Mouse (Mus musculus) intestine, embryonic 14.5 days (tissue): ENCODE data around the gene Pycr2. TPM values are rescaled to one million over a fixed set of nuclear protein-coding genes. Genes with fewer than 3 reads are reported as not detected.
A peak's percentile ranks its signal among the peaks of the same experiment; 100 is the strongest.
"Not testable (repeated sequence)": the region's sequence is repeated elsewhere in the genome, so short reads cannot be mapped to it uniquely, and the experiment has no call there.

Experiments used
- ATAC-seq: fragments of 200-750 bp; cut with Nextera tagmentation; replicated peaks from 2 replicates; pipeline ENCODE4 v1.8.0; 2017; ENCODE audit warnings: low read depth, moderate number of reproducible peaks, moderate TSS enrichment, moderate library complexity; ENCODE audit not compliant: low FRiP score, low TSS enrichment
- DNase-seq: peaks from one replicate; pipeline ENCODE4 v3.0.0-alpha.2; 2018; ENCODE audit warnings: low spot score
- H3K27ac ChIP-seq: fragments of 300-500 bp; sonication (generic); 2 replicates; pipeline ENCODE4 v1.5.1; 2014; ENCODE audit warnings: low read depth, mild to moderate bottlenecking, control low read depth
- H3K27me3 ChIP-seq: fragments of 300-500 bp; sonication (generic); replicated peaks from 2 replicates; pipeline ENCODE4 v1.6.1; 2014; ENCODE audit warnings: low read length, control low read depth; ENCODE audit not compliant: control insufficient read depth, insufficient read depth
- H3K36me3 ChIP-seq: fragments of 300-500 bp; sonication (generic); 2 replicates; pipeline ENCODE4 v1.6.1; 2014; ENCODE audit warnings: low read length, control low read depth; ENCODE audit not compliant: control insufficient read depth, insufficient read depth
- H3K4me1 ChIP-seq: fragments of 300-500 bp; sonication (generic); replicated peaks from 2 replicates; pipeline ENCODE4 v1.6.1; 2014; ENCODE audit warnings: low read length, control low read depth, mixed read lengths; ENCODE audit not compliant: control insufficient read depth, insufficient read depth
- H3K4me2 ChIP-seq: fragments of 300-500 bp; sonication (generic); 2 replicates; pipeline ENCODE4 v1.6.1; 2014; ENCODE audit warnings: low read length
- H3K4me3 ChIP-seq: fragments of 300-500 bp; sonication (generic); 2 replicates; pipeline ENCODE4 v1.5.1; 2014; ENCODE audit warnings: low read depth, low read length, control low read depth, mixed read lengths
- H3K9ac ChIP-seq: fragments of 300-500 bp; sonication (generic); 2 replicates; pipeline ENCODE4 v1.6.1; 2014; ENCODE audit warnings: mild to moderate bottlenecking, low read length
- H3K9me3 ChIP-seq: fragments of 300-500 bp; sonication (generic); 2 replicates; pipeline ENCODE4 v1.6.1; 2016; ENCODE audit warnings: low read length, control low read depth; ENCODE audit not compliant: control insufficient read depth
- WGBS: fragments of 180-500 bp; shearing (Covaris S2); extraction: QIAGEN DNeasy Blood & Tissue Kit; methylation state at CpG from one replicate; pipeline ENCODE4 v1.1.7; 2014; 5-methylcytosine and 5-hydroxymethylcytosine counted together
- polyA plus RNA-seq: library from polyadenylated mRNA; unstranded; fragments of >200 nt; fragmentation: Nextera tagmentation; extraction: Ambion mirVana; gene quantifications from 2 replicates; pipeline ENCODE4 v1.2.1, GENCODE M21; 2014

The Pycr2 gene
- polyA plus RNA-seq, 1 experiment from 2014 or later: 86.5 TPM

- not testable (repeated sequence) for H3K36me3 ChIP-seq, H3K9ac ChIP-seq, DNase-seq, H3K27ac ChIP-seq, H3K4me1 ChIP-seq, H3K9me3 ChIP-seq
- H3K4me3 ChIP-seq: peak overlapping the region; percentile 20; the same call in 1 of the 2 replicates
- 6% methylated on average over 45 of the region's 51 CpGs for WGBS
- peak overlapping the region; percentile 37 for H3K4me2 ChIP-seq
- ATAC-seq: peak; percentile 43; the same call in 1 of the 2 replicates
- H3K27me3 ChIP-seq: peaks cover 28% of the 10 kb centered on the region
These were observed 9.8 kb upstream of the Pycr2 start for GRCm38 (mm10) chr1:180894088-180894987.

DNA sequence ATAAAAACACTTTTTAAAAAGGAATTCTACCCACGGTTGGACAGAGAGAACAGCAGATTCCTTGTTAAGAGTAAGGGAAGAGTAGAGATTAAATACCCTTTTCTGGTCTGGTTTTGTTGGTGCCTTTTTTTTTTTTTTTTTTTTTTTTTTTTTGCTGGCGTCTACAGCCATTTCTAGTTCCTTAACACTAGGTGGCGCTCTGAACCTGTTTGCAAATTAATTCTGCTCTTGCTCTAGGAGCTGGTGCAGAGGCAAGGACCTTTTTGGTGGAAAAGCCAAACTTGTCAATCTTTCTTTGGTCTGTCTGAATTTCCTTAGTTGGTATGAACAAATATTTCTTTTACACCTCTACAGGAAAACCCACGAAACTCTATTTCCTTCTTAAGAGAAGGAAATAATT lies 3.0 kb upstream of the Pycr2 start:
- H3K4me1 ChIP-seq: peaks cover 14% of the 10 kb centered on the region
- no peak overlapping the region for H3K27ac ChIP-seq
- no peak overlapping the region for H3K4me2 ChIP-seq
- no peak for DNase-seq
- no peak for ATAC-seq
- H3K9ac ChIP-seq: no peak overlapping the region
- WGBS: 2% methylated on average over 4 of the region's 4 CpGs
- H3K4me3 ChIP-seq: no peak overlapping the region
- no peaks in the 10 kb centered on the region for H3K9me3 ChIP-seq
- no peaks in the 10 kb centered on the region for H3K27me3 ChIP-seq
- peaks cover 5% of the 10 kb centered on the region for H3K36me3 ChIP-seq

DNA sequence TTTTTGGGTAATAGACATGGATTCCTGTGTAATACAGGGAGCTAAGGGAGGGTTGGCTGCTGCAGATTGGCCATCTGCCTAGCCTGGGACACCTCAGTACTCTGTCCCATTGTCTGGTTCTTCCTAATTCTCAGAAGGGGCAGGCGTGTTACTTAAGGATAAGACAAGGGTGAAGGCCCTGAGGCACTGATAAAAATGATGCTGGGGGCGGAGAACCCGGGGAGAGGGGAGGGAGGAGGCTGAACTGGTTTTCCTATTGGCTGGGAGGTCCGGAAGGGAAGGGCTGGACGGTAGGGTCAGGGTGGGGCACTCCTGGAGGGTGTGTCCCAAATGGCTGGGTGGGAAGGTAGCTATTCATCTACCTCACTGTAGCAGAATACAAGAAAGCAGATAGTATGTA lies 1.2 kb upstream of the Pycr2 start:
- no peak for DNase-seq
- Histone ChIP-seq H3K36me3 (peaks cover 23% of the 10 kb centered on the region), H3K4me1 (peaks cover 14% of the 10 kb centered on the region), H3K9ac (no peak overlapping the region), H3K9me3 (no peaks in the 10 kb centered on the region), H3K27me3 (no peaks in the 10 kb centered on the region), H3K27ac (no peak overlapping the region), H3K4me2 (no peak overlapping the region), H3K4me3 (no peak overlapping the region)
- ATAC-seq: no peak
- WGBS: 37% methylated on average over 5 of the region's 5 CpGs

GRCm38 (mm10) chr1:180903666-180904038 lies 441 bp upstream of the Pycr2 start:
- DNase-seq (no peak), ATAC-seq (peak; percentile 17; the same call in 1 of the 2 replicates)
- Histone ChIP-seq H3K36me3 (peaks cover 28% of the 10 kb centered on the region), H3K9ac (peak overlapping the region; percentile 82), H3K4me2 (peak overlapping the region; percentile 64), H3K4me3 (peak overlapping the region; percentile 85), H3K27me3 (no peaks in the 10 kb centered on the region), H3K4me1 (peaks cover 14% of the 10 kb centered on the region), H3K27ac (peak overlapping the region; percentile 85), H3K9me3 (no peaks in the 10 kb centered on the region)
- 25% methylated on average over 10 of the region's 10 CpGs for WGBS

- ATAC-seq (no peak), DNase-seq (no peak)
- H3K4me2 ChIP-seq: peak overlapping the region; percentile 64
- 2% methylated on average over 5 of the region's 5 CpGs for WGBS
- peak overlapping the region; percentile 85; the same call in 1 of the 2 replicates for H3K27ac ChIP-seq
- H3K9me3 ChIP-seq: no peaks in the 10 kb centered on the region
- peak overlapping the region; percentile 85 for H3K4me3 ChIP-seq
- peaks cover 28% of the 10 kb centered on the region for H3K36me3 ChIP-seq
- peaks cover 14% of the 10 kb centered on the region for H3K4me1 ChIP-seq
- peak overlapping the region; percentile 82 for H3K9ac ChIP-seq
- H3K27me3 ChIP-seq: no peaks in the 10 kb centered on the region
These were observed 655 bp downstream of the Pycr2 start for GRCm38 (mm10) chr1:180904815-180905080.

- Histone ChIP-seq H3K9ac (peak overlapping the region; percentile 82; the same call in 1 of the 2 replicates), H3K36me3 (peaks cover 28% of the 10 kb centered on the region), H3K4me1 (peaks cover 14% of the 10 kb centered on the region), H3K9me3 (no peaks in the 10 kb centered on the region), H3K4me3 (peak overlapping the region; percentile 85), H3K4me2 (peak overlapping the region; percentile 64), H3K27me3 (no peaks in the 10 kb centered on the region), H3K27ac (no peak overlapping the region)
- DNase-seq (no peak), ATAC-seq (no peak)
- 69% methylated on average over 6 of the region's 6 CpGs for WGBS
These were observed 1.2 kb downstream of the Pycr2 start for GRCm38 (mm10) chr1:180905307-180905706.

DNA sequence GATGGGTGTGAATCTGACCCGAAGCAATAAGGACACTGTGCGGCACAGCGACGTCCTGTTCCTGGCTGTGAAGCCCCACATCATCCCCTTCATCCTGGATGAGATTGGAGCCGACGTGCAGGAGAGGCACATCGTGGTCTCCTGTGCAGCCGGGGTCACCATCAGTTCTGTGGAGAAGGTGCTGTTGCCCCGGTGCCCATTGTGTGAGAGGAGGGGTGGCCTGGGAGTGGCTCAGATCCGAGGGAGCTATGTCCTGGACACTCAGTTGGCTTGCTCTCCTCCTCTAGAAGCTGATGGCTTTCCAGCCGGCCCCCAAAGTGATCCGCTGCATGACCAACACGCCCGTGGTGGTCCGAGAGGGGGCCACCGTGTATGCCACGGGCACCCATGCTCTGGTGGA lies 1.8 kb downstream of the Pycr2 start:
- H3K27me3 ChIP-seq: no peaks in the 10 kb centered on the region
- DNase-seq (no peak), ATAC-seq (no peak)
- 94% methylated on average over 17 of the region's 17 CpGs for WGBS
- peaks cover 28% of the 10 kb centered on the region for H3K36me3 ChIP-seq
- no peak overlapping the region for H3K27ac ChIP-seq
- no peaks in the 10 kb centered on the region for H3K9me3 ChIP-seq
- 0 out of 2 replicates have a peak overlapping the region, but pooled peaks have one; percentile 64 for H3K4me2 ChIP-seq
- no peak overlapping the region for H3K4me3 ChIP-seq
- H3K9ac ChIP-seq: no peak overlapping the region
- H3K4me1 ChIP-seq: peaks cover 14% of the 10 kb centered on the region

- DNase-seq (no peak), ATAC-seq (no peak)
- peaks cover 28% of the 10 kb centered on the region for H3K36me3 ChIP-seq
- no peaks in the 10 kb centered on the region for H3K9me3 ChIP-seq
- H3K27ac ChIP-seq: no peak overlapping the region
- H3K27me3 ChIP-seq: no peaks in the 10 kb centered on the region
- no peak overlapping the region for H3K4me2 ChIP-seq
- H3K4me3 ChIP-seq: no peak overlapping the region
- no peak overlapping the region for H3K9ac ChIP-seq
- WGBS: 91% methylated on average over 24 of the region's 24 CpGs
- peaks cover 14% of the 10 kb centered on the region for H3K4me1 ChIP-seq
These were observed 2.5 kb downstream of the Pycr2 start for GRCm38 (mm10) chr1:180906461-180907147.
